Mouse (Mus musculus) midbrain, embryonic 16.5 days (tissue): Measurements from ENCODE around the gene Rad51c. TPM values are rescaled to one million over a fixed set of nuclear protein-coding genes. Genes with fewer than 3 reads are reported as not detected.
"Not testable (repeated sequence)": the region's sequence is repeated elsewhere in the genome, so short reads cannot be mapped to it uniquely, and the experiment has no call there.

Experiments used
- ATAC-seq: fragments of 200-750 bp; cut with Nextera tagmentation; 2 replicates; pipeline ENCODE4 v1.8.0; 2017; ENCODE audit warnings: moderate TSS enrichment
- H3K27ac ChIP-seq: fragments of 300-500 bp; sonication (generic); 2 replicates; pipeline ENCODE4 v1.5.1; 2014; ENCODE audit warnings: mild to moderate bottlenecking, low read length, mixed read lengths
- H3K27me3 ChIP-seq: fragments of 300-500 bp; sonication (generic); 2 replicates; pipeline ENCODE4 v1.6.1; 2014; ENCODE audit warnings: low read depth, low read length, mixed read lengths; ENCODE audit not compliant: control insufficient read depth, insufficient read depth
- H3K36me3 ChIP-seq: fragments of 300-500 bp; sonication (generic); 2 replicates; pipeline ENCODE4 v1.6.1; 2014; ENCODE audit warnings: mild to moderate bottlenecking, low read length, moderate library complexity, mixed read lengths; ENCODE audit not compliant: control insufficient read depth, insufficient read depth
- H3K4me1 ChIP-seq: fragments of 300-500 bp; sonication (generic); 2 replicates; pipeline ENCODE4 v1.6.1; 2014; ENCODE audit warnings: mild to moderate bottlenecking, low read length, mixed read lengths; ENCODE audit not compliant: control insufficient read depth, insufficient read depth
- H3K4me2 ChIP-seq: fragments of 300-500 bp; sonication (generic); 2 replicates; pipeline ENCODE4 v1.6.1; 2014; ENCODE audit warnings: mild to moderate bottlenecking, low read length, mixed read lengths
- H3K4me3 ChIP-seq: fragments of 300-500 bp; sonication (generic); 2 replicates; pipeline ENCODE4 v1.5.1; 2014; ENCODE audit warnings: low read depth, mild to moderate bottlenecking, low read length, moderate library complexity, mixed read lengths
- H3K9ac ChIP-seq: fragments of 300-500 bp; sonication (generic); 2 replicates; pipeline ENCODE4 v1.6.1; 2014; ENCODE audit warnings: low read depth, low read length, mixed read lengths
- H3K9me3 ChIP-seq: fragments of 300-500 bp; sonication (generic); replicated peaks from 2 replicates; pipeline ENCODE4 v1.6.1; 2014; ENCODE audit warnings: mild to moderate bottlenecking, low read length, mixed read lengths; ENCODE audit not compliant: control insufficient read depth, poor library complexity, severe bottlenecking
- WGBS: fragments of 180-500 bp; shearing (Covaris S2); extraction: QIAGEN DNeasy Blood & Tissue Kit; methylation state at CpG from one replicate; pipeline ENCODE4 v1.1.7; 2014; 5-methylcytosine and 5-hydroxymethylcytosine counted together
- polyA plus RNA-seq: library from polyadenylated mRNA; unstranded; fragments of >200 nt; fragmentation: Nextera tagmentation; extraction: Ambion mirVana; gene quantifications from 2 replicates; pipeline ENCODE4 v1.2.1, GENCODE M21; 2015

Gene Rad51c
- polyA plus RNA-seq, result 3.6 and 4.0 TPM in 2 replicates

GRCm38 (mm10) chr11:87404876-87405275 lies at the start of gene Rad51c, which contains the start of gene Tex14:
TSS of gene Rad51c (minus strand) at chr11:87404954.
TSS of gene Tex14 (plus strand) at chr11:87405065.
- H3K4me2 ChIP-seq, result peak within 1 kb of the TSS; percentile 50
- peaks cover 2% of the 10 kb centered on the region; the same call in 1 of the 2 replicates for H3K4me1 ChIP-seq
- no peaks in the 10 kb centered on the region for H3K36me3 ChIP-seq
- H3K27me3 ChIP-seq, result no peaks in the 10 kb centered on the region
- H3K9ac ChIP-seq, result peak within 1 kb of the TSS; percentile 74
- WGBS, result 78% methylated on average over 27 of the region's 27 CpGs
- peak within 1 kb of the TSS; percentile 87 for H3K27ac ChIP-seq
- H3K9me3 ChIP-seq, result no peaks in the 10 kb centered on the region
- peak within 1 kb of the TSS; percentile 48 for H3K4me3 ChIP-seq
- ATAC-seq, result peak; percentile 51; the same call in 1 of the 2 replicates

DNA sequence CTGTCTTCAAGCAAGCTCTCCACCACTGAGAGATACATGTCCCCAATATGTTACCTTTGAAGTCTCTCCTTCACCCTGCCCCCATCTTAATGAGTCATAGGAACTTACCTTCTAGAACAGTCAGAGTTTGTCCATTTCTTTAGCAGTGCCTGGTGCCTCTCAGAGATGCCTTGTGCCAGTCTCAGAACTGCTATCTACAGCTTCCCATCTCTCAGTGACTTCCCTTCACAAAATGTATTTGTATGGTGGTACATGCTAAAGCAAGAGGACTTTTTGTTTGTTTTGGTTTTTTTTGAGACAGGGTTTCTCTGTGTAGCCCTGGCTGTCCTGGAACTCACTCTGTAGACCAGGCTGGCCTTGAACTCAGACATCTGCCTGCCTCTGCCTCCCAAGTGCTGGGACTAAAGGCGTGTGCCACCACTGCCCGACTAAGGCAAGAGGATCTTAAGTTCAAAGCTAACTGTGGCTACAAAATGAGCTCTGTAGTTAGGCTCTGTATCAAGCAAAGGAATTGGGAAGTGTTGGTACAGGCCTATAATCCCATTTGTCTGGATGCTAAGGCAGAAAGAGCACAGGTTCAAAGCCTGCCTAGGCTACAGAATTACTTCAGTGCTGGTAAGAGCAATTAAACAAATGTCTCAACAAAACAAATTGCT lies 49.4 kb upstream of the Rad51c start:
- H3K4me2 ChIP-seq, result no peak overlapping the region
- no peak overlapping the region for H3K27ac ChIP-seq
- H3K27me3 ChIP-seq, result no peaks in the 10 kb centered on the region
- WGBS, result 89% methylated on average over 2 of the region's 2 CpGs
- H3K36me3 ChIP-seq, result no peaks in the 10 kb centered on the region
- H3K9me3 ChIP-seq, result no peaks in the 10 kb centered on the region
- ATAC-seq, result no peak
- no peaks in the 10 kb centered on the region for H3K4me1 ChIP-seq
- no peak overlapping the region for H3K9ac ChIP-seq
- no peak overlapping the region for H3K4me3 ChIP-seq

- 31% methylated on average over 13 of the region's 13 CpGs for WGBS
- no peak overlapping the region for H3K9ac ChIP-seq
- no peak overlapping the region for H3K4me2 ChIP-seq
- no peaks in the 10 kb centered on the region for H3K36me3 ChIP-seq
- no peaks in the 10 kb centered on the region for H3K9me3 ChIP-seq
- no peaks in the 10 kb centered on the region for H3K4me1 ChIP-seq
- no peaks in the 10 kb centered on the region for H3K27me3 ChIP-seq
- no peak for ATAC-seq
- H3K27ac ChIP-seq, result no peak overlapping the region
- no peak overlapping the region for H3K4me3 ChIP-seq
These were observed 48.7 kb upstream of the Rad51c start for GRCm38 (mm10) chr11:87453216-87454034.

DNA sequence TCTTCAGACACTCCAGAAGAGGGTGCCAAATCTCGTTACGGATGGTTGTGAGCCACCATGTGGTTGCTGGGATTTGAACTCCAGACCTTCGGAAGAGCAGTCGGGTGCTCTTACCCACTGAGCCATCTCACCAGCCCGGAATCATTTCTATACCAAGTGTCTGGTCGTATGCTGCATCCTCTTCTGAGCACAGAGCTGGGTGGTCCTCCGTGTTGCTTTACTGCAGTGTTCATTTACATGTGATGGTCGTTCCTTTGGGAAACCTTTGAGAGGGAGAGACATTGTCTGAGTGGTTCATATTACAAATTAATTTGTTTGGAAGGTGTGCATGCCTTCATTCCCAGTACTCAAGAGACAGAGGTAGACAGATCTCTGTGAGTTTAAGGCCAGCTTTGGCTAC lies 48.0 kb upstream of the Rad51c start:
- not testable (repeated sequence) for ATAC-seq, H3K36me3 ChIP-seq, H3K4me1 ChIP-seq, H3K27me3 ChIP-seq, H3K9me3 ChIP-seq, H3K27ac ChIP-seq, H3K4me3 ChIP-seq, H3K9ac ChIP-seq, H3K4me2 ChIP-seq
- WGBS, result 71% methylated on average over 6 of the region's 8 CpGs

DNA sequence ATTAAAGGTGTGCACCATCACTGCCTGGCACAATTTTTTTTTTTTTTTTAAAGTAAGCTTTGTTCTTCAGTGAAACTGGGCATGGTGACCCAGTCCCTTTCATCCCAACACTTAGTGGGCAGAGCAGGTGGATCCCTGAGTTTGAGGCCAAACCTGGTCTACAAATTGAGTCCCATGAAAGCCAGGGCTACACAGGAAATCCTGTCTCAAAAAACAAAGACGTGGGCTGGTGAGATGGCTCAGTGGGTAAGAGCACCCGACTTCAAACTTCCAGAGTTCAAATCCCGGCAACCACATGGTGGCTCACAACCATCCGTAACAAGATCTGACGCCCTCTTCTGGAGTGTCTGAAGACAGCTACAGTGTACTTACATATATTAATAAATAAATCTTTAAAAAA lies 45.1 kb upstream of the Rad51c start:
- not testable (repeated sequence) for H3K4me1 ChIP-seq, H3K4me2 ChIP-seq, H3K9me3 ChIP-seq, H3K36me3 ChIP-seq, H3K27ac ChIP-seq, H3K27me3 ChIP-seq, H3K9ac ChIP-seq, ATAC-seq, H3K4me3 ChIP-seq
- 62% methylated on average over 5 of the region's 5 CpGs for WGBS

DNA sequence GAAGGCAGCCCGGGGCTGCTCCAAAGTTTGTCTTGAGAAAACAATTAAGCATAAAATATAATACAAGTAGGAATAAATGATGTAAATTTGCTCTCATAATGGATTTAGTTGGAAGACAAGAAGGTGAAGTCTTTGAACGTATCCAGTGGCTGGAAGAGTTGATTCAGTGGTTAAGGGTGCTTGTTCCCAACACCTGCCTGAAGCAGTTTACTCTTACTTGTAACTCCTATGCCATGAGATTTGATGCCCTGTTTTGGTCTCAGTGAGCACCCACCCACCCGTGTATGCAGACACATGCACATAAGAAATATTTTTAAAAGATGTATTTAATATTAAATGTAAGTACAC lies 44.4 kb upstream of the Rad51c start:
- H3K36me3 ChIP-seq, result no peaks in the 10 kb centered on the region
- WGBS, result 13% methylated on average over 3 of the region's 3 CpGs
- no peaks in the 10 kb centered on the region for H3K9me3 ChIP-seq
- H3K27ac ChIP-seq, result peak overlapping the region; percentile 61
- H3K9ac ChIP-seq, result no peak overlapping the region
- no peak for ATAC-seq
- H3K27me3 ChIP-seq, result no peaks in the 10 kb centered on the region
- H3K4me3 ChIP-seq, result no peak overlapping the region
- H3K4me2 ChIP-seq, result no peak overlapping the region
- H3K4me1 ChIP-seq, result peaks cover 2% of the 10 kb centered on the region; the same call in 1 of the 2 replicates

DNA sequence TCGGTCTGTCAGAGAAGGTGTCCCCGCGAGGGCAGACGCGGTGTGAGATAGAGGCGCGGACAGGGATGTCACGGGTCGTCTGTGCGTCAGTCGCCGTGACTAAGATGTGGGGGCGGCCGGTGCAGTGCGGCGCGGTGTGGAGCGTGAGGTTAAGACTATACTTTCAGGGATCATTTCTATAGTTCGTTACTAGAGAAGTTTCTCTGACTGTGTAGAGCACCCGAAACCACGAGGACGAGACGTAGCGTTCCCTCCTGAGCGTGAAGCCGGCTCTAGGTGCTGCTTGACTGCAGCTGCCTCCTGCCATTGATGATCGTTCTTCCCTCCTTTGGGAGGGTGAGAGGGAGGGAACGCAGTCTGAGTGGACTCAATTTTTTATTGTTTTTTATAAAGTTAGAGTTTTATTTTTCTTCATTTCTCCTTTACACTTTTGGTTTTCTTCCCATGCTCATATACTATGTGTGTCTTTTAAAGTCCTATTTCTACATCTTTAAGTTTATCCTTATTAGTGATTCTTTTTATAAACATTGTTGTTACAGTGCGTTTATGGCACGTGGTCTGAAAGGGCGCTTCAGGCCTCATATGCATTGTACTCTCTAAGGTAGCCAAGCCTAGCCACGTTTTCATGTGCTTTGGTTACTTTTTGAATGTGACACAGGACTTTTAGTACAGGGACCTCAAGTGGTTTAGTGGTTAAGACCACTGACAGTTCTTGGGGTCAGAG lies 43.9 kb upstream of the Rad51c start:
- H3K27ac ChIP-seq, result peak overlapping the region; percentile 78
- H3K9ac ChIP-seq, H3K4me1 ChIP-seq, H3K4me2 ChIP-seq, H3K9me3 ChIP-seq, H3K27me3 ChIP-seq, H3K4me3 ChIP-seq, H3K36me3 ChIP-seq: not testable (repeated sequence)
- 0% methylated on average over 6 of the region's 32 CpGs for WGBS
- ATAC-seq, result peak; percentile 95

DNA sequence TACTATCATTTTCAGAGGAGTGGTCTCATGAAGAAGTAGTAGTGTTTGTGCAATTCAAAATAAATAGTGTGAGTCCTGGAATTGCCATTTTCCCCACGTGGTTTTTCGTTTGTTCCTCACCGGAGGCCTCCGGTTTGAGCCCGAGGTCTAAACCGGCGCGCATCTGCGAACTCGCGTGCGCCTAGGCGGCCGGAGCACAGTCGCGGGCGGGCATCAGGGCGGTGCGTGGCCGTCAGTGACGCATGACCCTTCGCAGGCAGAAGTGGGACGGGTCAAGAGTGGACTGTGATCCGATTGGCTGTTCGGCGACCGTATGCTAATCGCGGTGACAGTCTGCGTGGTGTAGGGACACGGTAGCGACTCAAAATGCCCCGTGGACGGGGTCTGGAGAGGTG lies 43.3 kb upstream of the Rad51c start:
- not testable (repeated sequence) for H3K36me3 ChIP-seq, H3K9me3 ChIP-seq, H3K27me3 ChIP-seq, H3K4me1 ChIP-seq
- Histone ChIP-seq H3K9ac (peak overlapping the region; percentile 62), H3K27ac (peak overlapping the region; percentile 78), H3K4me2 (peak overlapping the region; percentile 61), H3K4me3 (peak overlapping the region; percentile 40)
- ATAC-seq, result peak; percentile 97
- under 1% methylated on average over 31 of the region's 34 CpGs for WGBS

GRCm38 (mm10) chr11:87447429-87447828 lies 42.7 kb upstream of the Rad51c start:
- Histone ChIP-seq H3K9ac (no peak overlapping the region), H3K27ac (no peak overlapping the region), H3K27me3 (no peaks in the 10 kb centered on the region), H3K36me3 (no peaks in the 10 kb centered on the region), H3K9me3 (no peaks in the 10 kb centered on the region), H3K4me2 (no peak overlapping the region), H3K4me1 (peaks cover 2% of the 10 kb centered on the region; the same call in 1 of the 2 replicates), H3K4me3 (no peak overlapping the region)
- no peak for ATAC-seq
